In the genomic region with DNA sequence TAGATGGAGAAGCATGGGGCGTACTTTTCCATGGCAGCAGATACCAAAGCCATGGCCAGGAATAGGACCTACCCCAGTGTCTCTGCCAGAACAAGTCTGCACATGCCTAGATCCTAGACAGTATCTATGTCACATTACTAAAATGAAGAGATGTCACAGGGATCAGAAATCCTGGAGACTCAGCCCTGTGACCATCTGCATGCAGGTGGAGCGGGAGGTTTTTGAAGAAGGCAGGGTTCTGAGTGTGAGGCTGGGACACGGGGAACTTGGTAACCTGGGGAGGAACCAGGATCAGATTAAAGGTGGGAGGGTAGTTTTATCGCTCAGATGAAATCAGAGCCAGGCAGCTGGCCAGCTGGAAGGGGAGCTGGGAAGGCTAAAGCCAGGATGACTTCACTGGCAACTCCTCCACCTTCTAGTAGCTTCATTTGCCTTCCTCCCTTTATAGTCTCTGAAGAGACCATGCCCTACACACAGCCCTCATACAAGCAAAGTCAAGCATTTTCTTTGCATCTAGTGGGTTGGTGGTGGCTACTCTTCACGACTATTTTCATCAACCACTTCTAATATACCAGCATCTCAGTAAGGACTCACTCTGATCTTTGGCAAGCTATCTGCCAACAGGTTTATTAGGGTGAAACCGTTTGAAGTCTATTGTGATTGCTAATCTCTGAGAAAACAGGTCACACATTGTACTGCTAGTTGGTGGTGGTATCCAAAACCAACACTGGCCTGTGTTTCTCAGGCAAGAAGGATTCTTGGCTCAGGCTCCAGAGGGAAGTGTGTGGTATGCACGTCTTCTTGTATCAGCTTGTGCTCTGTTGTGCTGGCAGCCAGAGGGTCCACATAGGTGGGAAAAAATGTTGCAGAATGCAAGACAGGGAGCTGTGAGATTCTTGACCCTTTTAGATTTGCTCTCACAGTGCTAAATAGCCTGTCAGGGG, we compare ENCODE assay signal across 15 mouse cellular contexts. TPM values are rescaled to one million over a fixed set of nuclear protein-coding genes. Genes with fewer than 3 reads are reported as not detected.
DNase-seq lines count a peak whose midpoint lies in the region; ATAC-seq and TF ChIP-seq lines count a peak whose summit lies in the region.
"Had no signal": no experiment of that assay in that cellular context is flagged by ENCODE, and none has a peak within 500 bp of the region (broad histone marks: within the 10 kb centered on the region; RNA-seq: fewer than 3 reads in every experiment).

No protein-coding gene starts in this region.

- no peak for TF ChIP-seq CTCF in lung, embryonic 14.5 days (IDR thresholded peaks at IDR 0.05; ENCODE audit: low read depth)
- TF ChIP-seq CTCF in lung, postnatal 0 days (IDR thresholded peaks at IDR 0.05) = no peak
- no peak for TF ChIP-seq CTCF in gastrocnemius, adult 2 months (IDR thresholded peaks at IDR 0.05)

- intact Hi-C loops in gastrocnemius, adult 2 months (cut with DNase I) = no loop called here

- WGBS in heart, embryonic 13.5 days = 48% methylated on average over 7 of the region's 7 CpGs
- WGBS in heart, embryonic 10.5 days = 62% methylated on average over 7 of the region's 7 CpGs
- WGBS in lung, embryonic 14.5 days = 65% methylated on average over 7 of the region's 7 CpGs
- WGBS in lung, postnatal 0 days = 62% methylated on average over 7 of the region's 7 CpGs

- no peaks in the 10 kb centered on the region for H3K9me3 ChIP-seq in heart, embryonic 13.5 days
- H3K9me3 ChIP-seq in heart, embryonic 10.5 days = no peaks in the 10 kb centered on the region
- no peaks in the 10 kb centered on the region for H3K9me3 ChIP-seq in lung, embryonic 14.5 days (ENCODE audit: low read depth, low read length)
- H3K9me3 ChIP-seq in lung, postnatal 0 days (ENCODE audit: low read length) = no peaks in the 10 kb centered on the region
- H3K9me3 ChIP-seq: G1E; midbrain, embryonic 12.5 days had no signal

- no peak for DNase-seq in heart, embryonic 10.5 days (ENCODE audit: low spot score)
- no peak for DNase-seq in lung, embryonic 14.5 days
- no peak for DNase-seq in lung, postnatal 0 days (ENCODE audit: low spot score)
- DNase-seq in gastrocnemius, adult 2 months = peak; percentile 81
- DNase-seq in skeletal muscle tissue, adult 2 months (ENCODE audit: low read depth, low spot score) = peak; percentile 52
- DNase-seq in liver = no peak
- DNase-seq: adrenal gland, postnatal 25 days; kidney, postnatal 14 days; layer of hippocampus, adult 9-11 months; liver, postnatal 0 days had no signal

- no peak overlapping the region for H3K4me3 ChIP-seq in heart, embryonic 13.5 days
- H3K4me3 ChIP-seq in heart, embryonic 10.5 days = no peak overlapping the region
- H3K4me3 ChIP-seq in lung, embryonic 14.5 days (ENCODE audit: low read depth, low read length) = no peak overlapping the region
- no peak overlapping the region for H3K4me3 ChIP-seq in lung, postnatal 0 days (ENCODE audit: low read depth, low read length)
- no peak overlapping the region for H3K4me3 ChIP-seq in gastrocnemius, adult 2 months
- H3K4me3 ChIP-seq: midbrain, embryonic 12.5 days; myocyte had no signal

- H3K4me1 ChIP-seq in heart, embryonic 13.5 days = peaks cover 66% of the 10 kb centered on the region
- H3K4me1 ChIP-seq in heart, embryonic 10.5 days = peaks cover 40% of the 10 kb centered on the region
- no peaks in the 10 kb centered on the region for H3K4me1 ChIP-seq in lung, embryonic 14.5 days (ENCODE audit: insufficient read depth)
- H3K4me1 ChIP-seq in lung, postnatal 0 days (ENCODE audit: insufficient read depth, low read depth, low read length) = no peaks in the 10 kb centered on the region
- H3K4me1 ChIP-seq: midbrain, embryonic 12.5 days had no signal

- no peaks in the 10 kb centered on the region for H3K27me3 ChIP-seq in heart, embryonic 13.5 days (replicated peaks)
- H3K27me3 ChIP-seq in heart, embryonic 10.5 days (ENCODE audit: insufficient read depth, poor library complexity, severe bottlenecking) = no peaks in the 10 kb centered on the region
- H3K27me3 ChIP-seq in lung, embryonic 14.5 days (ENCODE audit: insufficient read depth, low read length) = no peaks in the 10 kb centered on the region
- H3K27me3 ChIP-seq in lung, postnatal 0 days (replicated peaks; ENCODE audit: insufficient read depth, low read length) = no peaks in the 10 kb centered on the region
- H3K27me3 ChIP-seq: midbrain, embryonic 12.5 days had no signal

- ATAC-seq in heart, embryonic 13.5 days (ENCODE audit: extremely low read depth, insufficient number of reproducible peaks, low FRiP score, low TSS enrichment) = no peak; the same call in 1 of the 2 replicates
- 0 out of 2 replicates have a peak, but pooled peaks have one; percentile 33 for ATAC-seq in lung, embryonic 14.5 days (ENCODE audit: insufficient read depth)
- no peak for ATAC-seq in lung, postnatal 0 days
- ATAC-seq: liver, postnatal 0 days had no signal

- H3K27ac ChIP-seq in heart, embryonic 13.5 days (replicated peaks) = peak overlapping the region; percentile 77
- no peak overlapping the region for H3K27ac ChIP-seq in heart, embryonic 10.5 days
- no peak overlapping the region for H3K27ac ChIP-seq in lung, embryonic 14.5 days (ENCODE audit: low read depth)
- no peak overlapping the region for H3K27ac ChIP-seq in lung, postnatal 0 days (ENCODE audit: low read length)
- H3K27ac ChIP-seq in gastrocnemius, adult 2 months = no peak overlapping the region
- H3K27ac ChIP-seq: macrophage; midbrain, embryonic 12.5 days had no signal

- H3K4me2 ChIP-seq in heart, embryonic 13.5 days = peak overlapping the region; percentile 0; the same call in 1 of the 2 replicates
- H3K4me2 ChIP-seq in lung, embryonic 14.5 days = no peak overlapping the region
- H3K4me2 ChIP-seq in lung, postnatal 0 days (replicated peaks; ENCODE audit: low read depth, low read length) = no peak overlapping the region
- H3K4me2 ChIP-seq: midbrain, embryonic 12.5 days had no signal

- H3K36me3 ChIP-seq in heart, embryonic 13.5 days = 0 out of 2 replicates have a peak, but pooled peaks cover 3% of the 10 kb centered on the region
- H3K36me3 ChIP-seq in heart, embryonic 10.5 days = no peaks in the 10 kb centered on the region
- H3K36me3 ChIP-seq in lung, embryonic 14.5 days (ENCODE audit: insufficient read depth) = no peaks in the 10 kb centered on the region
- no peaks in the 10 kb centered on the region for H3K36me3 ChIP-seq in lung, postnatal 0 days (ENCODE audit: insufficient read depth, low read length)
- H3K36me3 ChIP-seq: G1E; midbrain, embryonic 12.5 days had no signal

- no peak overlapping the region for H3K9ac ChIP-seq in heart, embryonic 13.5 days
- H3K9ac ChIP-seq in lung, embryonic 14.5 days = no peak overlapping the region
- H3K9ac ChIP-seq in lung, postnatal 0 days (replicated peaks; ENCODE audit: low read depth) = no peak overlapping the region
- H3K9ac ChIP-seq: liver, postnatal 0 days; midbrain, embryonic 12.5 days had no signal

- no peak for TF ChIP-seq EP300 in lung, postnatal 0 days (IDR thresholded peaks at IDR 0.05)

RNA-seq across cellular contexts. Expression of a gene that starts 23.2 kb away (rescaled TPM):
- 228 and 259 TPM in 2 replicates for polyA plus RNA-seq in heart, embryonic 13.5 days (2015; fragmentation: Nextera tagmentation; extraction: Ambion mirVana)
- polyA plus RNA-seq in heart, embryonic 10.5 days (2016; fragmentation: Nextera tagmentation; extraction: Ambion mirVana) = 112 and 178 TPM in 2 replicates
- 30.1 and 34.9 TPM in 2 replicates for polyA plus RNA-seq in lung, embryonic 14.5 days (2014; fragmentation: Nextera tagmentation; extraction: Ambion mirVana)
- polyA plus RNA-seq in lung, postnatal 0 days (2015; fragmentation: Nextera tagmentation; extraction: Ambion mirVana) = 21.0 and 22.3 TPM in 2 replicates
- 1 to 10 TPM; 3.0 to 8.3 TPM for total RNA-seq in gastrocnemius, adult 2 months (2021)
- polyA plus RNA-seq: G1E, macrophage had no signal

Comparison
In these comparisons a context has a peak if more than half of its experiments do, and no peak if none do; other contexts are left out.
1. DNase-seq: peak in gastrocnemius, adult 2 months (single experiment) and skeletal muscle tissue, adult 2 months (single experiment); none in heart, embryonic 10.5 days (single experiment), lung, embryonic 14.5 days (single experiment), lung, postnatal 0 days (single experiment) and liver (single experiment).